Mouse (Mus musculus): Measurements from ENCODE around the gene Gpr18.

DNA sequence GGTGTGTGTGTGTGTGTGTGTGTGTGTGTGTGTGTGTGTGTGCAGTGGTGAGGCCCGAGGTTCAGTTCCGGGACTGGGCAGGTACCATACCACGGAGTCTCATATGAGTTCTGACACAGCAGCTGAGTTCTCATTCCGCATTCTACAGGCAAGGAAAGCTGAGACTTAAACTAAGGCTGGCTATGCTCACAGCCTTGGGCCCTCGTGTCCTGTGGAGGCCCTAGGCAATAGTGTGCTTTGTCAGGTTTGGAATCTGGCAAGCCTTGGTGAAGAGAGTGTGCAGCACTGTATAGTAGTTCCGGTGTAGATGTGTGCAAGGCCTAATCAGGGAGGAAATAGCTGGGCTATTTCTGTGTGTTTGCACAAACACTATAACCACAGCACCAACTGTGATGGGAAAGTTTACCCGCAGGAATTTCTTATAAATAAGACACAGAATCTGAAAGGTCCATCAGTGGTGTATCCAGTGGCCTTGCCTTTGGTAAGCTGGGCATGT, 12.2 kb downstream of the Gpr18 start:
- no peak for TF ChIP-seq POLR2A (IDR thresholded peaks at IDR 0.05; ENCODE audit: borderline replicate concordance, extremely low read depth, insufficient read depth, insufficient read length, poor library complexity, severe bottlenecking)
- no peak for TF ChIP-seq CTCF (IDR thresholded peaks at IDR 0.05; ENCODE audit: borderline replicate concordance, extremely low read depth, insufficient read depth, insufficient read length)

Data from brain, embryonic 14.5 days (tissue).